Mouse (Mus musculus) ovary, postnatal 14 days (tissue): ENCODE data around the gene Zmiz1.

ENCODE experiments used
- DNase-seq: peaks from one replicate; pipeline ENCODE4 v3.0.0; 2022; ENCODE audit warnings: low spot score

The Zmiz1 gene

DNA sequence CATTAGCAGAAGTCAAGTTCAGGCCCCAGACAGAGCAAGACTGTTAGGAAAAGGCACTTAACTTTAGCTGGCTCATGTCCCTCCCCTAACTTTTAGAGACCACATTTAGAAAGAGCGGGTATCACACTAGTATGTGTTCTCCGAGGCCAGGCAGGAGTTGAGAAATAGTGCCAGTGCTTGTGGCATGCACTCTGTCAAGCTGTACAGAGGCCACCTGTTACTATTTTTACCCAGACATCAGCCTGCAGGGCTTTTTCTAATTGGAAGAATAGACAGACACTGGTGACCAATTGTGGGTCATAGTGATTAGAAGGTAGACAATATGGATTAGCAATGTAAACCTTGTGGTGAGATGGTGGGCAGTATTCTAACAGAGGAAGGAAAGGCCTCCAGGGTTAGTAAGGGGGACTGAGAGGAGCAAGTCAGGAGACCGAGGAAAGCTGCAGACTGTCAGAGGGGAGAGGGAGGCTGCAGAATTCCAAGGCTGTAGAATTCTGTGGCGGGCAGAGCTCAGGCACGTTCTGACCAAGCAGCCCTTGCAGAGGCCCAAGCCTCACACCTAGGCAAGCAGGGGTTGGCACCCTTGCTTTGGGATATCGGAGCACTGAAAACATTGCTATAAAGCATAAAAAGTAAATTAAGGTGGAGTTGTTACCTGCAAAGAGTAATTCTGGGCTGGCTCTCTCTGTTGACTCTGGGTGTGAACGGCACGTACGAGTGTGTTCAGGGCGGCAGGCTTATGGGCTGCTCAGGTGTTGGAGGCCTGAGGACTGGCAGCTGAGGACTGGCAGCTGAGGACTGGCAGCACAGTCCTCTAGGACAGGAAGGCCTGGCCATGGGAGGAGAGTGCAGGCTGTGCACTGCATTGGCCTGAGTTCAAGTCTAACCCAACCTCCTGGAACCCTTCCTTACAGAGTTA lies 228.3 kb downstream of the Zmiz1 start:
- no peak for DNase-seq

- no peak for DNase-seq
These were observed 234.4 kb downstream of the Zmiz1 start for GRCm38 (mm10) chr14:25693271-25693887.

DNA sequence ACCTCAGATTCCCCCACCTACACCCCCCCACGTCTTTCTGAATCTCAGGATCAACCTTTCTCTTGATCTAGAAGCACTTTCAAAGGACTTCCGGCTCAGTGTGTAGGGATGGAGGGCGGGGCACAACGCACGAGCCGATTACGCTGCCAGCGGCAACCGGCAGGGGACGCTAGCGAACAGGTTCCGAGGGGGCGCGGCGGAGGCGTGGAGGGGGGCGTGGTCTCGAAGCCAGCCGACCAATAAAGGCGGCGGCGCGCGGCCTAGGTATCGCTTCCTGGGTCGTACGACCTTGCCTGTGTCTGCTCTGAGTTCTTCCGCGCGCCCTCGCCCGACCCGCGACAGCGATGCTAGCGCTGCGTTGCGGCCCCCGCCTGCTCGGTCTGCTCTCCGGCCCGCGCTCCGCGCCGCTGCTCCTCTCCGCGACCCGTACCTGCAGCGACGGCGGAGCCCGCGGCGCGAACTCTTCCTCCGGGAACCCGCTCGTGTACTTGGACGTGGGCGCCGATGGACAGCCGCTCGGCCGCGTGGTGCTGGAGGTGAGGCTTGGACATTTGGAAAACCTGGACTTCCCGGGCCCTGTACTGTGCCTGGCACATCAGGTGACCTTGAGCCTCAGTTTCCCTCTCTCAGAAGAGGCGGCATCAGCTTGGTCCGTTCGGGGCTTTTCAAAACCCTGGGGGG lies 235.0 kb downstream of the Zmiz1 start, which contains the start of gene Ppif:
Gene Ppif, plus strand, starts transcription at position 267 of the 681 bp plus-strand sequence.
- DNase-seq = peak; percentile 98

GRCm38 (mm10) chr14:25694569-25694897 lies 235.5 kb downstream of the Zmiz1 start:
- no peak for DNase-seq

GRCm38 (mm10) chr14:25695059-25695458 lies 236.1 kb downstream of the Zmiz1 start:
- DNase-seq = no peak

- no peak for DNase-seq
These were observed 237.4 kb downstream of the Zmiz1 start for GRCm38 (mm10) chr14:25696356-25696755.

DNA sequence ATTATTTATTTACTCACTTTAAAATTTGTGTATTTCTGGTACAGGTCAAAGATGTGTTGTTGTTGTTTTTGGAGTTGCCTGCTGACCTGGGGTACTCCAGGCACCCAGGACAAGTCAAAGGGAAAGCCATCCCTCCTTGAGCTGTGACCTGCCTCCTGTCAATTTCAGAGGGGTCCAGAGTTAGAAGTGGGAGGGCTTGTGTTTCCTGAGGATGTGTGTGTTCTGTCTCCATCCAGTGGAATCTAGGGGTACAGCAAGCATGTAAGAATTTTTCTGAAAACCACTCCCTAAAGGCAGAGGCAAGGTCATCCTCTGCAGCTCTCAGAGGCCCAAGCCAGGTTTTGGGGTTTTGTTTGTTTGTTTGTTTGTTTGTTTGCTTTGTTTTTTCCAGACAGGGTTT lies 243.0 kb downstream of the Zmiz1 start:
- no peak for DNase-seq

DNA sequence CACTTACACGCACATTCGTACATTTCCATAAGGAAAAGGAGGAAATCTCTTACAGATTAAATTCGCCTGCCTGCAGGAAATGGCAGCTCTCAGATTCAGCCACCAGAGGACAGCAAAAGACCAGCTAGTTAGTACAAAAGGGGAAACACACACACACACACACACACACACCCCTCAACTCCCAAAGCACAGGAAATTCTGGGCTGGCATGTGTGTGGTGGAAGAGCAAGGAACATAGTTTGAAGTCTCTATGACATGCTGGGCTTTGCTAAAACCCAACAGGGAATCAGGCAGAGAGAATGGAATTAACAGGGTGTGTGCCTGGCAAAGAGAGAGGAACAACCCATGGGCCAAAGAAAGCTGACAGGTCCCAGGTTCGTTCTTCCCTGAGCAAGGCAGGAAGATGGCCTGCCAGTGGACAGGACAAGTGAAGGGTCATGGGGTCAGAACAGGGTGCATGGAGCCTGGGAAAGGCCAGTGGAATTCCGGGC lies 248.8 kb downstream of the Zmiz1 start:
- DNase-seq = no peak

- DNase-seq = no peak
These were observed 249.5 kb downstream of the Zmiz1 start for GRCm38 (mm10) chr14:25708451-25708850.

DNA sequence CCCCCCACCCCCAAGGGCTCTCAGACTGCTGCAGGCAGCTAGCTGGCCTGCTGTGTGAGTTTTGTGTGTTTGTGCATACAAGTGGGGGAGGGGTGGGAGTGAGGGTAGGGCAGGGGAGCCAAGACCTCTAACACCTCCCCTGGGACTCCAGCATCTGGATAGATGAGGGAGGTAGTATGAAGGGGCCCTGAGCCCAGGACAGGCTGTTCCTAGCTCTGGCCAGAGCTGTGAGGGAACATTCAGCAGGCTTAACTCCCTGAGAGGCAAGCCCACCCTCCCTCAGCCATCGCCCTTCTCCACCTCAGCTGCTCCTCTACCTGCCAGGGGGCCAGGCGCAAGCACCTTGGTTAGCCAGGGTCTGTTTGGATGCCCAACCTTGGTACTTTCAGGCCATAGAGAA lies 249.9 kb downstream of the Zmiz1 start:
- DNase-seq = no peak

- DNase-seq = no peak
These were observed 251.1 kb downstream of the Zmiz1 start for GRCm38 (mm10) chr14:25710073-25710472.

GRCm38 (mm10) chr14:25710681-25711080 lies 251.7 kb downstream of the Zmiz1 start:
- DNase-seq = no peak

DNA sequence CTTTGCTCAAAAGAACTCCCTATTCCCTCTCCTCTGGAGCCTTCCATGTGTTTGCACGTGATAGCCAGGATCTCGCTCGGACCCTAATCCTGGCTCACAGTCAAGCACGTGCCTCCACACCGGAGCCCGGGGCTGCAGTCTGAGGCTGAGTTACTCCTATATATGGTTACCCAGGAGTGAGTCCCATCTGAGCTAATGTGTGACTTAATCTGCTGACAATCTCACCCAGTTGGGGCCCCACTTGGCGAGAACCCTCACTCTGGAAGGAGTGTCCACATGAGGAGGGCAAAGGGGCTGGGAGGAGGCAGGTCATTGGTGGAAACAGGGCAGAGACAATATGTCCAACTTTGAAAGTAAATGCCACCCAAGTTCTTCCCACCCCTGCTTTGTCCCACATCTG lies 252.2 kb downstream of the Zmiz1 start:
- DNase-seq = no peak

DNA sequence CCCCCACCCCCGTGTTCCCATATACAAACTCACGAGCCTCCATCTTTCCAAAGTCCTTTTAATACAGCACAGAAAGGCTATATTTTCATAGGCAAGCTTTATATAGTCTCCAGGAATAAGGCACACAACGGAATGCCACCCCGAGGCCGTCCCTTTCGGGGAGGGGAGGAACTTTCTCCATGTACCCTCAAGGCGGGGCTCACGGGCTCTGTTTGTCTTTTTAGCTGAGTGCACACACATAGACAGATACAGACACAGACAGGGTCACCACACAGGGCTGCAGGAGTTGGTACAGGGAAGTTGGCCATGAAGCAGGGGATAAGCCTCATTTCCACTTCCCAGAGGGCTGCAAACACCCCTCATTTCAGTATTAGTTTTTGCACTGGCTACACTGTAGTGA lies 252.6 kb downstream of the Zmiz1 start:
- no peak for DNase-seq

DNA sequence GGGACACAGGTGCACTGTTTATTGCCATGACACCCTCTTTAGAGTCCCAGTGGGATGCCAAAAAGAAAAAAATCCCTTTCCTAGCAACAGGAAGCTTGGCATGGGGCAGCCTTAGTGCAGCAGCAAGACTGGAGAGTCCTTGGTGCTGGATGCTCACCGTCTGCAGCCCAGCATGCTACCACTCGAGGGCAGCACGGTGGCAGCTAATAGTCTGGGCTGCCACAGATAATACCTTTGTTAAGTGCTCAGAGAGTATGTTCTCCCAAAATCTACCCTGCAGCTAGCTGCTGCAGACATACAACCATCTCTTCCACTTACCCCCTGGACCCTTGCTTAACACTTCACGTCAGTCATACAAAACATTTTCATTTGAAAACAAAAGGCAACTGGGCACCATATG lies 254.5 kb downstream of the Zmiz1 start:
- no peak for DNase-seq
